Mouse (Mus musculus) liver, embryonic 11.5 days (tissue): ENCODE data around the gene Pgghg. TPM values are rescaled to one million over a fixed set of nuclear protein-coding genes. Genes with fewer than 3 reads are reported as not detected.

Source experiments
- ATAC-seq: fragments of 200-750 bp; cut with Nextera tagmentation; replicated peaks from 2 replicates; pipeline ENCODE4 v1.8.0; 2017; ENCODE audit warnings: moderate number of reproducible peaks, mild to moderate bottlenecking, moderate TSS enrichment, moderate library complexity; ENCODE audit not compliant: low FRiP score
- DNase-seq: peaks from one replicate; pipeline ENCODE4 v3.0.0-alpha.2; 2017; ENCODE audit warnings: low spot score
- H3K27ac ChIP-seq: fragments of 300-500 bp; sonication (generic); 2 replicates; pipeline ENCODE4 v1.5.1; 2014; ENCODE audit warnings: mild to moderate bottlenecking, low read depth, low read length, control low read depth
- H3K27me3 ChIP-seq: fragments of 300-500 bp; sonication (generic); replicated peaks from 2 replicates; pipeline ENCODE4 v1.6.1; 2014; ENCODE audit warnings: low read length, mixed read lengths; ENCODE audit not compliant: control insufficient read depth, insufficient read depth
- H3K36me3 ChIP-seq: fragments of 300-500 bp; sonication (generic); 2 replicates; pipeline ENCODE4 v1.6.1; 2014; ENCODE audit warnings: mild to moderate bottlenecking, low read length, moderate library complexity, mixed read lengths; ENCODE audit not compliant: control insufficient read depth, insufficient read depth
- H3K4me1 ChIP-seq: fragments of 300-500 bp; sonication (generic); replicated peaks from 2 replicates; pipeline ENCODE4 v1.6.1; 2014; ENCODE audit warnings: low read length, mixed read lengths; ENCODE audit not compliant: control insufficient read depth, insufficient read depth
- H3K4me2 ChIP-seq: fragments of 300-500 bp; sonication (generic); 2 replicates; pipeline ENCODE4 v1.6.1; 2014; ENCODE audit warnings: mild to moderate bottlenecking, control low read depth, moderate library complexity
- H3K4me3 ChIP-seq: fragments of 300-500 bp; sonication (generic); 2 replicates; pipeline ENCODE4 v1.5.1; 2014; ENCODE audit warnings: low read depth, low read length, control low read depth
- H3K9ac ChIP-seq: fragments of 300-500 bp; sonication (generic); 2 replicates; pipeline ENCODE4 v1.6.1; 2014; ENCODE audit warnings: low read depth, low read length, control low read depth
- H3K9me3 ChIP-seq: fragments of 300-500 bp; sonication (generic); 2 replicates; pipeline ENCODE4 v1.6.1; 2016; ENCODE audit warnings: low read length, inconsistent platforms, mixed read lengths; ENCODE audit not compliant: control insufficient read depth
- WGBS: fragments of 180-500 bp; shearing (Covaris S2); extraction: QIAGEN DNeasy Blood & Tissue Kit; methylation state at CpG from one replicate; pipeline ENCODE4 v1.1.7; 2014; 5-methylcytosine and 5-hydroxymethylcytosine counted together
- polyA plus RNA-seq: library from polyadenylated mRNA; unstranded; fragments of >200 nt; fragmentation: Nextera tagmentation; extraction: Ambion mirVana; gene quantifications from 2 replicates; pipeline ENCODE4 v1.2.1, GENCODE M21; 2014

Gene Pgghg
- polyA plus RNA-seq, 1 experiment from 2014 or later = 13.1 TPM

- no peak overlapping the region for H3K27ac ChIP-seq
- peaks cover 49% of the 10 kb centered on the region for H3K27me3 ChIP-seq
- no peak for ATAC-seq
- H3K4me2 ChIP-seq = no peak overlapping the region
- no peaks in the 10 kb centered on the region for H3K9me3 ChIP-seq
- 37% methylated on average over 4 of the region's 4 CpGs for WGBS
- H3K4me3 ChIP-seq = no peak overlapping the region
- no peaks in the 10 kb centered on the region for H3K36me3 ChIP-seq
- H3K9ac ChIP-seq = no peak overlapping the region
- peaks cover 9% of the 10 kb centered on the region; the same call in 1 of the 2 replicates for H3K4me1 ChIP-seq
- DNase-seq = no peak
These were observed 21.3 kb upstream of the Pgghg start for GRCm38 (mm10) chr7:140919911-140920310.

GRCm38 (mm10) chr7:140920418-140921029, 20.7 kb upstream of the Pgghg start, which contains the start of gene Nlrp6:
Gene Nlrp6 (plus strand): TSS chr7:140920902.
- no peak within 1 kb of the TSS for H3K9ac ChIP-seq
- DNase-seq (no peak), ATAC-seq (no peak)
- H3K9me3 ChIP-seq = no peaks in the 10 kb centered on the region
- H3K4me3 ChIP-seq = no peak within 1 kb of the TSS
- H3K4me2 ChIP-seq = no peak within 1 kb of the TSS
- peaks cover 55% of the 10 kb centered on the region for H3K27me3 ChIP-seq
- H3K36me3 ChIP-seq = no peaks in the 10 kb centered on the region
- H3K27ac ChIP-seq = no peak within 1 kb of the TSS
- H3K4me1 ChIP-seq = peaks cover 9% of the 10 kb centered on the region; the same call in 1 of the 2 replicates
- 69% methylated on average over 8 of the region's 8 CpGs for WGBS

- no peak overlapping the region for H3K9ac ChIP-seq
- no peaks in the 10 kb centered on the region for H3K9me3 ChIP-seq
- ATAC-seq (no peak), DNase-seq (no peak)
- no peak overlapping the region for H3K27ac ChIP-seq
- no peaks in the 10 kb centered on the region for H3K36me3 ChIP-seq
- H3K4me1 ChIP-seq = peaks cover 9% of the 10 kb centered on the region; the same call in 1 of the 2 replicates
- no peak overlapping the region; the same call in 1 of the 2 replicates for H3K4me3 ChIP-seq
- H3K27me3 ChIP-seq = peaks cover 55% of the 10 kb centered on the region
- H3K4me2 ChIP-seq = peak overlapping the region; percentile 75; the same call in 1 of the 2 replicates
- 27% methylated on average over 22 of the region's 22 CpGs for WGBS
These were observed 19.8 kb upstream of the Pgghg start for GRCm38 (mm10) chr7:140921225-140921975.

GRCm38 (mm10) chr7:140922398-140923069, 18.7 kb upstream of the Pgghg start:
- peak; percentile 29; the same call in 1 of the 2 replicates for ATAC-seq

GRCm38 (mm10) chr7:140923070-140923775, 18.0 kb upstream of the Pgghg start:
- DNase-seq = no peak
- H3K27ac ChIP-seq = no peak overlapping the region
- ATAC-seq = no peak
- peaks cover 55% of the 10 kb centered on the region for H3K27me3 ChIP-seq
- no peaks in the 10 kb centered on the region for H3K9me3 ChIP-seq
- peak overlapping the region; percentile 37 for H3K4me3 ChIP-seq
- H3K4me2 ChIP-seq = peak overlapping the region; percentile 75
- H3K9ac ChIP-seq = no peak overlapping the region
- H3K4me1 ChIP-seq = peaks cover 9% of the 10 kb centered on the region; the same call in 1 of the 2 replicates
- 27% methylated on average over 30 of the region's 30 CpGs for WGBS
- no peaks in the 10 kb centered on the region for H3K36me3 ChIP-seq

More at GRCm38 (mm10) chr7:140922398-140923069, 18.7 kb upstream of the Pgghg start:
- Histone ChIP-seq H3K36me3 (no peaks in the 10 kb centered on the region), H3K27ac (no peak overlapping the region), H3K27me3 (peaks cover 55% of the 10 kb centered on the region), H3K4me1 (peaks cover 9% of the 10 kb centered on the region; the same call in 1 of the 2 replicates), H3K4me3 (peak overlapping the region; percentile 37), H3K9me3 (no peaks in the 10 kb centered on the region), H3K4me2 (peak overlapping the region; percentile 75), H3K9ac (no peak overlapping the region)
- no peak for DNase-seq
- 2% methylated on average over 49 of the region's 49 CpGs for WGBS

- no peak overlapping the region for H3K4me2 ChIP-seq
- peaks cover 5% of the 10 kb centered on the region; the same call in 1 of the 2 replicates for H3K4me1 ChIP-seq
- no peak overlapping the region for H3K27ac ChIP-seq
- no peak overlapping the region for H3K4me3 ChIP-seq
- H3K27me3 ChIP-seq = peaks cover 31% of the 10 kb centered on the region
- DNase-seq = no peak
- H3K9me3 ChIP-seq = no peaks in the 10 kb centered on the region
- ATAC-seq = no peak
- WGBS = 72% methylated on average over 6 of the region's 6 CpGs
- no peaks in the 10 kb centered on the region for H3K36me3 ChIP-seq
- no peak overlapping the region for H3K9ac ChIP-seq
These were observed 14.0 kb upstream of the Pgghg start for GRCm38 (mm10) chr7:140927181-140927580.

GRCm38 (mm10) chr7:140938436-140938835, 2.8 kb upstream of the Pgghg start:
- DNase-seq (peak; percentile 34), ATAC-seq (no peak)
- no peaks in the 10 kb centered on the region for H3K36me3 ChIP-seq
- WGBS = 32% methylated on average over 3 of the region's 3 CpGs
- H3K27me3 ChIP-seq = peaks cover 5% of the 10 kb centered on the region; the same call in 1 of the 2 replicates
- no peak overlapping the region for H3K27ac ChIP-seq
- no peak overlapping the region for H3K4me2 ChIP-seq
- H3K4me1 ChIP-seq = peaks cover 16% of the 10 kb centered on the region
- H3K9me3 ChIP-seq = no peaks in the 10 kb centered on the region
- no peak overlapping the region for H3K4me3 ChIP-seq
- no peak overlapping the region for H3K9ac ChIP-seq

GRCm38 (mm10) chr7:140938896-140939295, 2.3 kb upstream of the Pgghg start:
- Histone ChIP-seq H3K9ac (no peak overlapping the region), H3K36me3 (no peaks in the 10 kb centered on the region), H3K4me2 (no peak overlapping the region), H3K27me3 (peaks cover 5% of the 10 kb centered on the region; the same call in 1 of the 2 replicates), H3K4me1 (peaks cover 16% of the 10 kb centered on the region), H3K27ac (no peak overlapping the region; the same call in 1 of the 2 replicates), H3K4me3 (no peak overlapping the region), H3K9me3 (no peaks in the 10 kb centered on the region)
- ATAC-seq (no peak), DNase-seq (no peak)
- 25% methylated on average over 2 of the region's 2 CpGs for WGBS
